Mouse (Mus musculus) left cerebral cortex, adult 11 months (tissue): ENCODE data around the gene Ccdc88c.
"Not testable (repeated sequence)": the region's sequence is repeated elsewhere in the genome, so short reads cannot be mapped to it uniquely, and the experiment has no call there.

Experiments
- DNase-seq: peaks from one replicate; pipeline ENCODE4 v3.0.0; 2022; ENCODE audit warnings: low spot score

Gene Ccdc88c

DNA sequence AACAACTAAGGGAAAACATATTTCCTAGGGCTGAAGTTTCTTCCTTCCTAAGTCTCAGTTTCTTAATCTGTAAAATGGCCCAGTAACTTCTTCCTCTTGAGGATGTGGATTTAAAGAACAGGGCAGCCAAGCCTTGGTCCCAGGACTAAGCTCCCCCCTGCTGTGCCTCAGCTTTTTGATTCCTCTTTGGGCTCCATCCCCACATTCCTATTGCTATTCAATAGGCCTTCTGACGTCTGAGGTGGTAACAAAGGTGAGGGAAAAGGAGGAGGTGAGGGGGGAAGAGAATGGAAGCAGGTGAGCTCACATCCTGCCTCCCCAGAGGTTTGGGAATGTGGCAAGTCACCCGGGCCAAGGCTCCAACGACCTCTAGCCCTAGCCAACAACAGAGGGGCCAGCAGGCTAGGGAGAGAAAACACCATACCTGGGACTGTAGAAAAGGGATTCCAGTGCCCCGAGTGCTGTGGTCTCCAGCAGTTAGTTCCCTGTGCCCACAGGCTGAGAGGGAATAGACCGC, 12.4 kb downstream of the Ccdc88c start:
- DNase-seq: no peak

DNA sequence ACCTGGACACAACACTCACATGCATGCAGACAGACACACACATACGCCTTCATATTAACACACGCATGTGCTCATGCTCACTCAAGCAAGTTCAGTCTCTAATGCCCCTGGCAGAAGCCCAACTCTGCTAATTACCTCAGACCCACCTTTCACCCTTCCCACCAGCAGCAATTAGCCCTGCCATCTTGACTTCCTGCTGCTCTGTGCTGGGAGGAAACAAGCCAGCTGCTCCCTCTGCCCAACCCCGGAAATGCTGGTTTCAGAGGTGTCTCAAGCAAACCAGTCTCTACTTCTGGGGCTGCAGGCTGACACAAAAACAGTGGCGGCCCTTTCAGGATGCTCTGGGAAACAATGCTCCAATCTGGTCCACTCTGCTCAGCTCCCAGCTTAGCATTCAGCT, 12.9 kb downstream of the Ccdc88c start:
- no peak for DNase-seq

DNA sequence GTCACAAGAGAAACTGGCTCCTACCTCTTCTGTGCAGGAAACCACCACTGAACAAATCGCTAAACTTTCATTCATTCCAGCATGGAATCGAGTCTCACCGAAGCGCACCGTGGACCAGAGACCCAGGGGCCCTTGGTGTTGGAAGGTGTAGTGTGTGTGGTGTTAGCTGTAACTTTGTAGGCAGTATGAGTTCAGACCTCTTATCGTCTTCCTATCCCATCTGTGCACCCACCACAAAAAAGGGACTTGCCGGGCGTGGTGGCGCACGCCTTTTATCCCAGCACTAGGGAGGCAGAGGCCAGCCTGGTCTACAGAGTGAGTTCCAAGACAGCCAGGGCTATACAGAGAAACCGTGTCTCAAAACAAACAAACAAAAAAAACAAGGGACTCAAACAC, 13.7 kb downstream of the Ccdc88c start:
- no peak for DNase-seq

- no peak for DNase-seq
Measured at GRCm38 (mm10) chr12:101014549-101015164, 14.2 kb downstream of the Ccdc88c start.

DNA sequence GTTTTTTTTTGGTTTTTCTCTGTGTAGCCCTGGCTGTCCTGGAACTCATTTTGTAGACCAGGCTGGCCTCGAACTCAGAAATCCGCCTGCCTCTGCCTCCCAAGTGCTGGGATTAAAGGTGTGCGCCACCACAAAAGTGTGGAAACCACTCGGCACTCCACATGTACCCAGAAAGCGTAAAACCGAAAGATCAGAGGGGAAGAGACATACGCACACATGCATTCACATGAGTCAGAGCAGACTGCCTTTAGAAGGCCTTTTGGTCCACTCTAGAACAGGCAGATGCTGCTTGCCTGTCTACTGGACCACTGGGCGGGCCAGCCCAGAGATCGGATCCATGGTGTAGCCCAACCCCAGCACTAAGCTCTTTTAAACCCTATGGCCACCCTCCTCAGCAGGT, 15.2 kb downstream of the Ccdc88c start:
- DNase-seq: not testable (repeated sequence)

- DNase-seq: no peak
Measured at GRCm38 (mm10) chr12:101013078-101013665, 15.7 kb downstream of the Ccdc88c start.

DNA sequence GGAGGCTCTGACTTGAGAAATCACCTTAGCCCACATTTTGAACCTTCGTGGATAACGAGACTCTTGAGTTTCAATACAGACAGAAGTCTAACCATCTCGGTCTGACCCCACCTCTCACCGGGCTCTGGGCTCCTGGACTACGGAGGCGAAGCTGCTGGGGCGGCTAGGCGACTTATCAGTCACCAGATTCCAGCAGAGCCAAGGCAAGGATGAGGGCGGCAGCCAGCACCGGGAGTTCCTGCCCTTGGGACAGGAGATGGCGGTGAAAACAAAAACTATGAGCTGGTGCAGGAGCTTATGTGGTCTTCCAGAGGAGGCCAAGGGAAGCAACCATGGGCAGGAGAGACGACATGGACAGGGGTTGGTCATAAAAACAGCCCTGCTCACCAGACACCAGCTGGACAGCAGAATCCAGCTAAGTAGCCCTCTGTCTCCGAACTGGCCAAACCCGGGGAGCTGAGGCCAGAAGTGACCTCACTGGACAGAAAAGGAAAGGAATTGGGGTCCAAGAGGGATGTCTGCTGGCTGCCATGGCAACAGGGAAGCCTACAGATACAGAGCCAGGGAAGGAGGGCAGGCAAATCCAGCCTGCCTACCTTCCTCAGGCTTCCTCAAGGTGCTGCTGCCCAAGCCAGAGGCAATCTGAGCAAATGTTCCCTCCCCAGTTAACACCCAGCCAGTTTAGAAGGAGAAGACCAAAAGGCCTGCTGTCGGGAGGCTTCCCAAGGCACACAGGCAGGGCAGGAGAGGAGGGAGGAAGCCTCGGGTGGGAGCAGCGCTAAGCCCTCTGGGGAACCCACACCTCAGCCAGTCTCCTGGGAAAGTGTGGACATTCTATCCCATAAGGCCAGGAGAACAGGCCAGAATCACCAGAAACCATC, 16.4 kb downstream of the Ccdc88c start:
- no peak for DNase-seq

GRCm38 (mm10) chr12:101011017-101011416, 17.8 kb downstream of the Ccdc88c start:
- no peak for DNase-seq

- no peak for DNase-seq
Measured at GRCm38 (mm10) chr12:101010148-101010920, 18.5 kb downstream of the Ccdc88c start.

DNA sequence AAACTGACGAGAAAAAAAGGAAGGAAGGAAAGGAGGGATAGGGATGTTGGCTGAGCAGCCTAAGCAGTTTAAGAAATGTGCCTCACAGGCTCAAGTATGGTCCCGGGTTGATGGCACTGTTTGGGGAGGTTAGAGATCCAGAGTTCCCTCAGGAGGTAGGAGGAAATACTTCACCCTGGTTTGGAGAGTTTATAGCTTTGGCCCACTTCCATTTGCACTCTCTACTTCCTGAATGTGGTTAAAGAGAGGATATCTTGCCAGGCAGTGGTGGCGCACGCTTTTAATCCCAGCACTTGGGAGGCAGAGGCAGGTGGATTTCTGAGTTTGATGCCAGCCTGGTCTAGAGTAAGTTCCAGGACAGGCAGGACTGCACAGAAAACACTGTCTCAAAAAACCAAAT, 19.6 kb downstream of the Ccdc88c start:
- DNase-seq: no peak

- no peak for DNase-seq
Measured at GRCm38 (mm10) chr12:101008648-101009047, 20.2 kb downstream of the Ccdc88c start.

GRCm38 (mm10) chr12:101007968-101008481, 20.8 kb downstream of the Ccdc88c start:
- DNase-seq: peak; percentile 35

DNA sequence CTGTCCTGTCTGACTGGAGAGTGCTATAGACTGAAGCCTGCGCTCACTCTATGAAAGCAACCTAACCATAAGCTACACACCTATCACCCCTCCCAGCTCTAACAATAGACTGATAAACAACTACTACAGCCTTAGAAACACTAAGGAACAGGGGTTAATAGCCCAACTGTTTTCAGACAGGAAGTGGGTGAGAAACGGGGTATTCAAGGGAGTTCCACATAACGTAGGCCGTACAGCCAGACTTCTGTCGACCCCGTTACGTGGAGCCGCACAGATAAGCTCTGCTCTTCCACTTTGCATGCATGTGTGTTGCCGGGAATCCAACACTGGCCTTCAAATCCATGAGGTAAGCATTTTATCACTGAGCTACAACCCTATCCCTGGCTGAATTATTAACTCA, 21.4 kb downstream of the Ccdc88c start:
- DNase-seq: no peak

DNA sequence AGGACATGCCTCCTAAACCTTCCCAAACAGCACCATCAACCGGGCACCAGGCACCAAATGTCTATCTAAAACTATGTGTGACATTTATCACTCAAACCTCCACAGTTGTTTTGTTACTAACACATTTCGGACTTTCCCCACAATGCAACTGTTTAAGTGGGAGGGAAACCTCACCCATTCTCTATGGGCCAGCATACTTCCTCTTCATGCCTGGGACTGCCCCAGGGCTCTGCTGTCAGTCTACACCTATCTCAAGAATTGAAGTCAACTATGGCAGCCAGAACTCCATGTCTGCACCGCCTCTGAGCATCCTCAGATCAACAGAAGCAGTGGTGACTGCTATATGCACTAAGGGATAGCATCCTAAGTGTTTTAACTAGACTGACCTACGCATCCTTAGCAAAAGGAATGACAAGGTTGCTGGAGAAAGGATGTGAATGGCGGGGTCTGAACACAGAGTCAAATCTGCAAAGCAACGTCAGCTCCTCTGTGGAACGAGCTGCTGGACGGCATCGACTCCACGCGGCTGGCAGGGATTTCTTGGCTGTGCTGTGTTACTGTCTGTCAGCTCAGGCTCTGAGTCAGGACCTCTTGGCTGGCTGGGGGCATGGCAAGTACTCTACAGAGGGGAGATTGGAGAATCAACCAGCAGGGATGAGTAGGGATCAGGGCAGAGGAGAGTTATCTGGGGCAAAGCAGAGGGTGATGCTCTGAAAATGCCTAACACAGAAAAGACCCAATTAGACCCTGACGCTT, 23.0 kb downstream of the Ccdc88c start:
- DNase-seq: no peak

DNA sequence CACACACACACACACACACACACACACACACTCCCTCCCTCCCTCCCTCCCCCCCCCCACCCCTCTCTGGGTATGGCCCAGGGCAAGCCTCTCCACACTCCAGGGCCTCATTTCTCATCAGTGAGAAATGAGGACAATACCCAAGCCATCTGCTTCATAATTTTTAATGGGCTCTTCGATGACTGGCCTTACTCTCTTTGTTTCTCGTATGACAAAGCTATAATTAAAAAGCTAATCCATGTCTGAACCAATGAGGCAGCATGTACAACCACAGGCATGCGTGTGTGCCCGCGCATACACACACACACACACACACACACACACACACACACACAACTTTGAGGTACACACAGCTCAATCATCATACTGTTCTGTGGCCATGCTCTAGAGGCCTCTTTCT, 23.9 kb downstream of the Ccdc88c start:
- no peak for DNase-seq

DNA sequence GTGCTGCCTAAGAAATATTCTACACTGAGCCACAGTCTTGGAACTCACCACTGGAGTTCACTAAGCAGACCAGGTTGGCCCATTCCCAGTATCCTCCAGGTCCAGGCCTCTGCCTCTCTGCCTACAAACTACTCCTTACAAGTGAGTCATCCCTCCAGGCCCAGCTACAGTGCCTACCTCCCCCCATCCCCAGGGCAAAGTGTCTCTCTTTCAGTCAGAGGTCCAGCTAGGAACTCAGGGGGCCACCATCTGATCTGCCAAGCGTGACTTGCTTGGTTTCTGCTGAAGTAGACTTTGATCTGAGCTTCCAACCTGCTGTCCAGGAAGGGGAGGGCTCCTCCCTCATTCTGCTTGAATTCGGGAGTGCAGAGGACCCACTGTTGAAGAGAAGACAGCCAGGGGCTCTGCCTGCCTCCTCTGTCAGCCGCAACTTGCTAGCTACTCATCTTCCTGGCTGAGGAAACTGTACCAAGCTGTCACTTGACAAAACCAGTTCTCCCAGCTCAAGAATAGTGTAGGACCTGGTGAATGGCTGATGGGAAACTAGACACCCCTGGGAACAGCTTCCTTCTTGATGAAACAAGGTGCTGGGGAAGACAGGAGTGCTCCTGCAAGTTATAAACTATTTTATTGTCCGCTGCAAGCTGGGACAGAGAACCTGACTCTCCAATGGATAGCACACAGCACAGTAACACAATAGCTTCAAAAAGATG, 25.9 kb downstream of the Ccdc88c start:
- no peak for DNase-seq

GRCm38 (mm10) chr12:100999061-100999954, 29.5 kb downstream of the Ccdc88c start:
- no peak for DNase-seq

DNA sequence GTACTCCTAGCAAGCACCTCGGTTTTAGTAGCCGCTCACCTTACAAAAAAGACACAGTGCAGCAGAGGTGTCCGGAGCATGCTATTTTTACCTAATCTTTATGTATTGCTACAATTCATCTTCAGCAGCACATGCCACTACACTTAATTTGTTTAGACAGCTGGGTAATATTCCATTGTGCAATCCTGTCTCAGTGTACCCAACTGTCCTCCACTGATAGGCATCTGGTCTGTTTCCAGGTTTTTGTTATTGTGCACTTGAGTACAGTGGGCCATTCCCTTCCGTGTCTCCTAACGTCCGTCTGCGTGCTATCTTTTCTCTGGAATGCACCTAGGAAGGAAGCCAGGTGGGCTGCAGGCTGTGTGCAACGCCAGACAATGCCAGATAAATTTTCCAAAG, 30.3 kb downstream of the Ccdc88c start:
- DNase-seq: no peak

DNA sequence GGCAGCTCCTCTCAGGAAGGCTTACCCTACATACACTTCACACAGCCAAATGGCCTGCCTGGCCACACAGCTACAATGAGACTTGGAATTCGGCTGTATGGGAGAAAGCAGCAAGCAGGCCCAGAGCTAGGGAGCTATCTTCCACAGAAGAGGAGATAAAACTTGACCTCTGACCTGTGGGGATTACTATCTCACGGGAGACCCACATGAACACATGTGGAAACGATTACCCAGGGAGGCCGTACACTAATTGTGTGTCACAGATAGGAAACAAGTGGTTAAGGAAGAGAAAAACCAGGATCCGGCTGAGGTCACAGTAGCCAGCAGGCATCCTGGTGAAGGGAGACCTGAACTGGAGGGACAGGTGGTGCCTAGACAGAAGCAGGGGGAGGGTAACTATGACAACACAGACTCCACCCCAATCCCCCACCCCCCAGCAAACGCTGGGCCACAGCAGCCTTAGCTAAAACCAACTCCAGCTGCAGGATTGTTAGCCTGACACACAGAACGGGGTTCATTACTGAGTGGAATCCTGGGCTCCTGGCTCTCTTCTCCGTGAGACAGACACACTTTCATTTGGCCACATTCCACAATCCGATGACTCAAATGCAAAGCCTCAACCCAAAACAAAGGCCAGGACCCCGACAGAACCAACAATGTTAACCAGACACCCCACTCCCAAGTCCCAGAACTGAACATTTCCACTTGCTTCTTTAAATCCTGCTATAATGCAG, 30.9 kb downstream of the Ccdc88c start:
- DNase-seq: no peak
